Mouse (Mus musculus): Measurements from ENCODE around the gene Tfdp2. TPM values are rescaled to one million over a fixed set of nuclear protein-coding genes. Genes with fewer than 3 reads are reported as not detected.
A peak's percentile ranks its signal among the peaks of the same experiment; 100 is the strongest.
"Not testable (repeated sequence)": the region's sequence is repeated elsewhere in the genome, so short reads cannot be mapped to it uniquely, and the experiment has no call there.

Tfdp2 gene
- 10 to 100 TPM; 51.5 to 70.1 TPM for total RNA-seq (2021)
- long read RNA-seq, experiment 1, full-length matches to known transcripts = 13 of 66 reads
- long read RNA-seq, experiment 1, partial matches to known transcripts = 2 of 66 reads
- long read RNA-seq, experiment 1, other reads (novel, unspliced or antisense) = 51 of 66 reads
- long read RNA-seq, experiment 2, full-length matches to known transcripts = 19 of 74 reads
- long read RNA-seq, experiment 2, partial matches to known transcripts = 6 of 74 reads
- long read RNA-seq, experiment 2, other reads (novel, unspliced or antisense) = 49 of 74 reads

- DNase-seq (ENCODE audit: low spot score in 2 of 2) = peak; percentile 78 to 92
These were observed at the start of gene Tfdp2 for GRCm38 (mm10) chr9:96195885-96196622. Tfdp2 (plus strand) TSS chr9:96196275.

GRCm38 (mm10) chr9:96152801-96153200, 43.3 kb upstream of the Tfdp2 start:
- DNase-seq (ENCODE audit: low spot score in 2 of 2) = no peak

- no peak for DNase-seq (ENCODE audit: low spot score in 2 of 2)
These were observed 37.6 kb upstream of the Tfdp2 start for GRCm38 (mm10) chr9:96158431-96158830.

- DNase-seq (ENCODE audit: low spot score in 2 of 2) = no peak
These were observed 37.0 kb upstream of the Tfdp2 start for GRCm38 (mm10) chr9:96159047-96159446.

GRCm38 (mm10) chr9:96160767-96161166, 35.3 kb upstream of the Tfdp2 start:
- DNase-seq (ENCODE audit: low spot score in 2 of 2) = no peak

GRCm38 (mm10) chr9:96162421-96162820, 33.7 kb upstream of the Tfdp2 start:
- DNase-seq (ENCODE audit: low spot score in 2 of 2) = no peak

- DNase-seq (ENCODE audit: low spot score in 2 of 2) = no peak
These were observed 32.6 kb upstream of the Tfdp2 start for GRCm38 (mm10) chr9:96163443-96163842.

GRCm38 (mm10) chr9:96163983-96164382, 32.1 kb upstream of the Tfdp2 start:
- DNase-seq (ENCODE audit: low spot score in 2 of 2) = not testable (repeated sequence)

GRCm38 (mm10) chr9:96167168-96167585, 28.9 kb upstream of the Tfdp2 start:
- DNase-seq (ENCODE audit: low spot score in 2 of 2) = peak; percentile 42 to 67

- no peak for DNase-seq (ENCODE audit: low spot score in 2 of 2)
These were observed 25.5 kb upstream of the Tfdp2 start for GRCm38 (mm10) chr9:96170600-96170999.

GRCm38 (mm10) chr9:96184909-96185308, 11.2 kb upstream of the Tfdp2 start:
- DNase-seq (ENCODE audit: low spot score in 2 of 2) = no peak

GRCm38 (mm10) chr9:96186701-96187100, 9.4 kb upstream of the Tfdp2 start:
- no peak for DNase-seq (ENCODE audit: low spot score in 2 of 2)

- DNase-seq (ENCODE audit: low spot score in 2 of 2) = peak; percentile 19 to 41
These were observed 634 bp downstream of the Tfdp2 start for GRCm38 (mm10) chr9:96196636-96197181.

- DNase-seq (ENCODE audit: low spot score in 2 of 2) = no peak
These were observed 1.7 kb downstream of the Tfdp2 start for GRCm38 (mm10) chr9:96197806-96198205.

GRCm38 (mm10) chr9:96203663-96204062, 7.6 kb downstream of the Tfdp2 start:
- no peak for DNase-seq (ENCODE audit: low spot score in 2 of 2)

- DNase-seq (ENCODE audit: low spot score in 2 of 2) = no peak
These were observed 11.4 kb downstream of the Tfdp2 start for GRCm38 (mm10) chr9:96207428-96207827.

GRCm38 (mm10) chr9:96213036-96213645, 17.1 kb downstream of the Tfdp2 start:
- no peak for DNase-seq (ENCODE audit: low spot score in 2 of 2)

- no peak for DNase-seq (ENCODE audit: low spot score in 2 of 2)
These were observed 18.1 kb downstream of the Tfdp2 start for GRCm38 (mm10) chr9:96214171-96214570.

GRCm38 (mm10) chr9:96217299-96217698, 21.2 kb downstream of the Tfdp2 start:
- no peak for DNase-seq (ENCODE audit: low spot score in 2 of 2)

GRCm38 (mm10) chr9:96217799-96218198, 21.7 kb downstream of the Tfdp2 start:
- DNase-seq (ENCODE audit: low spot score in 2 of 2) = no peak

- no peak for DNase-seq (ENCODE audit: low spot score in 2 of 2)
These were observed 23.1 kb downstream of the Tfdp2 start for GRCm38 (mm10) chr9:96219114-96219669.

GRCm38 (mm10) chr9:96220419-96220818, 24.3 kb downstream of the Tfdp2 start:
- DNase-seq (ENCODE audit: low spot score in 2 of 2) = no peak
